Mouse (Mus musculus): Measurements from ENCODE around the gene Arf3.

DNA sequence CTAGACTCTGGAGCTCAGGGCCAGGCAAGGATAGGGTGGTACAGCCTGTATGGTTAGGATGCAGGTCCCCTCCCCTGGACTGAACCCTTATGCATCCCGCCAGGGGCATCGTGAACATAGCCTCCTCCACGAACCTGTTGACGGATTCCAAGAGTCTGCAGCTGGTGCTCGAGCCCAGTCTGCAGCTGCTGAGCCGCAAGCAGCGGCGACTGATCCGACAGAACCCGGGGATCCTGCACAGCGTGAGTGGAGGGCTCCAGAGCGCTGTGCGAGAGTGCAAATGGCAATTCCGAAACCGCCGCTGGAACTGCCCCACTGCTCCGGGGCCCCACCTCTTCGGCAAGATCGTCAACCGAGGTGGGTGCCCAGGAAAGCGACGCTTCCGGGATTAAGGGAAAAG is 27.7 kb upstream of the Arf3 start:
- TF ChIP-seq CTCF (IDR thresholded peaks at IDR 0.05; ENCODE audit: insufficient read depth, low read length) (no peak), POLR2A (IDR thresholded peaks at IDR 0.05; ENCODE audit: borderline replicate concordance, extremely low read depth, low read depth, low read length) (no peak)
